Mouse (Mus musculus): ENCODE results near the gene Serpina3c. TPM values are rescaled to one million over a fixed set of nuclear protein-coding genes. Genes with fewer than 3 reads are reported as not detected.

The Serpina3c gene
- total and polyA plus RNA-seq, 2 experiments from 2014 or later: not detected

GRCm38 (mm10) chr12:104108507-104108906 lies 45.2 kb downstream of the Serpina3c start:
- WGBS: 76% methylated on average over 2 of the region's 2 CpGs

DNA sequence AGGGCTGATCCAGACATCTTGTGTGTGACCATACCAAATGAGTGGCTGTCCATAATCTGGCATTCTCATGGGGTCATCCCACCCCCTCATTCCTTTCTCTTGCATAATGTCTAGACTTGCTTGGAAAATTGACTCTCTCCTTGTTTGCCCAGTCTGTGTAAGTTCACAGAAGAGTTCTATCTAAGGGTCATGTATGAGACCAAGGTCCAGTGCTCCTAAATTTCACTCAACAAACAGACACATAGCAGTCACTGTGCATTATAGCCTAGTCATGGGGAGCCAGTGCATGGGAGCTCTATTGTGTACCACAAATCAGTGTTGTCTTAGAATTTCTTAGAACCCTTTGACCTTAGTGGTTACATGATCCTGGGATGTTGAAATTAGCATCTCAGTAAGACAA lies 46.8 kb downstream of the Serpina3c start:
- Histone ChIP-seq H3K4me2 (ENCODE audit: low read depth, low read length, poor library complexity, severe bottlenecking) (no peak overlapping the region), H3K4me1 (ENCODE audit: insufficient read depth, low read length) (no peaks in the 10 kb centered on the region), H3K36me3 (ENCODE audit: insufficient read depth, low read length) (no peaks in the 10 kb centered on the region), H3K9me3 (ENCODE audit: low read length) (no peaks in the 10 kb centered on the region), H3K4me3 (ENCODE audit: low read depth, low read length) (no peak overlapping the region), H3K27me3 (ENCODE audit: insufficient read depth, low read length) (no peaks in the 10 kb centered on the region), H3K27ac (ENCODE audit: low read depth, low read length) (no peak overlapping the region), H3K9ac (replicated peaks; ENCODE audit: low read length, poor library complexity, severe bottlenecking) (no peak overlapping the region)
- DNase-seq (ENCODE audit: low spot score) (no peak), ATAC-seq (ENCODE audit: low FRiP score) (no peak)
- TF ChIP-seq CTCF (IDR thresholded peaks at IDR 0.05): no peak

More at GRCm38 (mm10) chr12:104108507-104108906, 45.2 kb downstream of the Serpina3c start:
- ATAC-seq (ENCODE audit: low FRiP score): no peak
- no peaks in the 10 kb centered on the region for H3K4me1 ChIP-seq (ENCODE audit: insufficient read depth, low read length)
- H3K27me3 ChIP-seq (ENCODE audit: insufficient read depth, low read length): no peaks in the 10 kb centered on the region
- no peak overlapping the region for H3K4me3 ChIP-seq (ENCODE audit: low read depth, low read length)
- TF ChIP-seq CTCF (IDR thresholded peaks at IDR 0.05): no peak
- DNase-seq (ENCODE audit: low spot score): no peak
- no peak overlapping the region for H3K9ac ChIP-seq (replicated peaks; ENCODE audit: low read length, poor library complexity, severe bottlenecking)
- H3K27ac ChIP-seq (ENCODE audit: low read depth, low read length): no peak overlapping the region
- no peaks in the 10 kb centered on the region for H3K9me3 ChIP-seq (ENCODE audit: low read length)
- H3K4me2 ChIP-seq (ENCODE audit: low read depth, low read length, poor library complexity, severe bottlenecking): no peak overlapping the region
- no peaks in the 10 kb centered on the region for H3K36me3 ChIP-seq (ENCODE audit: insufficient read depth, low read length)

DNA sequence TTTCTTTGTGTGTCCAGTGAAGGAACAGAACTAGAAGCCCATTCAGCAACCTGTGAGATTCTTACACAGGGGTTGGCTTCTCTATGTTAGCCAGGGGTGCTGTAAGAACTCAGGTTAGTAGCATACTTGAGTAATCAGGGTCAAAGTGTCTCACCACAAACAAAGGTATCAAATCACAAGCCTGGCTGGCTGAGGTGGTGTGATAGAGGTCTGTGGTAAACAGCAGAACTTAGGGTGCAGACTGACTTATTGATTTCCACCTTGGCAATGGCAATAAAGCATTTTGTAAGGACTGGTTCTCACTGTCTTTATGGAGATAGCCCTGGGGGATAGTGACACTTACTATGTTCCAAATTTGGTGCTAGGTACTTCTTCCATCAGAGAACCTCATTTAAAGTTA lies 47.8 kb downstream of the Serpina3c start:
- no peak for ATAC-seq (ENCODE audit: low FRiP score)
- Histone ChIP-seq H3K36me3 (ENCODE audit: insufficient read depth, low read length) (no peaks in the 10 kb centered on the region), H3K9me3 (ENCODE audit: low read length) (no peaks in the 10 kb centered on the region), H3K27me3 (ENCODE audit: insufficient read depth, low read length) (no peaks in the 10 kb centered on the region), H3K4me2 (ENCODE audit: low read depth, low read length, poor library complexity, severe bottlenecking) (no peak overlapping the region), H3K27ac (ENCODE audit: low read depth, low read length) (no peak overlapping the region), H3K4me1 (ENCODE audit: insufficient read depth, low read length) (no peaks in the 10 kb centered on the region), H3K4me3 (ENCODE audit: low read depth, low read length) (no peak overlapping the region), H3K9ac (replicated peaks; ENCODE audit: low read length, poor library complexity, severe bottlenecking) (no peak overlapping the region)
- TF ChIP-seq CTCF (IDR thresholded peaks at IDR 0.05): no peak
- no peak for DNase-seq (ENCODE audit: low spot score)

DNA sequence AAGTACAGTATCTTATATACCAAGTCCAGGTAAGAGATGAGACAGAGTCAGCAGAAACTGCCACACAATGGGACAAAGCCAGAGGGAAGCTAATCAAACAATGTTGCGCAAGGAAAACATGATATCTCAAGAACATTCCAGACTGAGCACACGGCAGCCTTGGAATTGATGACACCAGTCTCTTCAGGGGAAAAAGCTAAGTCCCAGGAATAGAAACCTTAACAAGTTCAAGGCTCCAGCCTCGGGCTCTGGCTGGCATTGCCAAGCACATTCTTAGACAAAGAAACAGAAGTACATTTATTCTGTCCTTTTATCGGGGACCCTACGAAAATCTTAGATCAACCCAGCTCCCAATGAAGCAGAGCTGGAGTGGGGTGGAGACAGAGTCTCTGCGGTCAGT lies 52.9 kb downstream of the Serpina3c start, which contains the start of gene Serpina5:
Serpina5 (plus strand) TSS at position 346 of the 400 bp plus-strand sequence.
- WGBS: 88% methylated on average over 6 of the region's 6 CpGs
- H3K4me1 ChIP-seq (ENCODE audit: insufficient read depth, low read length): no peaks in the 10 kb centered on the region
- no peaks in the 10 kb centered on the region for H3K27me3 ChIP-seq (ENCODE audit: insufficient read depth, low read length)
- DNase-seq (ENCODE audit: low spot score) (no peak), ATAC-seq (ENCODE audit: low FRiP score) (no peak)
- no peak within 1 kb of the TSS for H3K4me3 ChIP-seq (ENCODE audit: low read depth, low read length)
- H3K9me3 ChIP-seq (ENCODE audit: low read length): no peaks in the 10 kb centered on the region
- H3K9ac ChIP-seq (replicated peaks; ENCODE audit: low read length, poor library complexity, severe bottlenecking): no peak within 1 kb of the TSS
- no peak within 1 kb of the TSS for H3K27ac ChIP-seq (ENCODE audit: low read depth, low read length)
- no peak for TF ChIP-seq CTCF (IDR thresholded peaks at IDR 0.05)
- H3K4me2 ChIP-seq (ENCODE audit: low read depth, low read length, poor library complexity, severe bottlenecking): no peak within 1 kb of the TSS
- no peaks in the 10 kb centered on the region for H3K36me3 ChIP-seq (ENCODE audit: insufficient read depth, low read length)

Other genes with a start within 250 kb of the Serpina3c start
- not detected in 2 replicates for gene Serpina1c, start 249.0 kb downstream of the Serpina3c start, total RNA-seq (2014; rRNA removed)
- gene Serpina1c, start 249.0 kb downstream of the Serpina3c start, polyA plus RNA-seq (2015; fragmentation: Nextera tagmentation; extraction: Ambion mirVana): not detected in 2 replicates
- gene Serpina1e, start 194.9 kb downstream of the Serpina3c start, total RNA-seq (2014; rRNA removed): not detected in 2 replicates
- gene Serpina1e, start 194.9 kb downstream of the Serpina3c start, polyA plus RNA-seq (2015; fragmentation: Nextera tagmentation; extraction: Ambion mirVana): not detected in 2 replicates
- not detected in 2 replicates for gene Serpina11, start 163.9 kb downstream of the Serpina3c start, total RNA-seq (2014; rRNA removed)
- gene Serpina11, start 163.9 kb downstream of the Serpina3c start, polyA plus RNA-seq (2015; fragmentation: Nextera tagmentation; extraction: Ambion mirVana): not detected in 2 replicates
- gene Serpina9, start 140.1 kb downstream of the Serpina3c start, total RNA-seq (2014; rRNA removed): 0.85 TPM in 1 of 2 replicates, not detected in the other
- 0.14 and 0.22 TPM in 2 replicates for gene Serpina9, start 140.1 kb downstream of the Serpina3c start, polyA plus RNA-seq (2015; fragmentation: Nextera tagmentation; extraction: Ambion mirVana)
- 0.16 TPM in 1 of 2 replicates, not detected in the other for gene Serpina12, start 109.4 kb downstream of the Serpina3c start, total RNA-seq (2014; rRNA removed)
- gene Serpina12, start 109.4 kb downstream of the Serpina3c start, polyA plus RNA-seq (2015; fragmentation: Nextera tagmentation; extraction: Ambion mirVana): not detected in 2 replicates
- not detected in 2 replicates for gene Serpina5, start 52.8 kb downstream of the Serpina3c start, total RNA-seq (2014; rRNA removed)
- gene Serpina5, start 52.8 kb downstream of the Serpina3c start, polyA plus RNA-seq (2015; fragmentation: Nextera tagmentation; extraction: Ambion mirVana): not detected in 2 replicates
- gene Serpina3a, start 41.1 kb downstream of the Serpina3c start, total RNA-seq (2014; rRNA removed): not detected in 2 replicates
- gene Serpina3a, start 41.1 kb downstream of the Serpina3c start, polyA plus RNA-seq (2015; fragmentation: Nextera tagmentation; extraction: Ambion mirVana): not detected in 2 replicates
- not detected in 2 replicates for gene Serpina3b, start 25.9 kb downstream of the Serpina3c start, total RNA-seq (2014; rRNA removed)
- gene Serpina3b, start 25.9 kb downstream of the Serpina3c start, polyA plus RNA-seq (2015; fragmentation: Nextera tagmentation; extraction: Ambion mirVana): not detected in 2 replicates
- gene Serpina3f, start 60.7 kb upstream of the Serpina3c start, total RNA-seq (2014; rRNA removed): 0.55 TPM in 1 of 2 replicates, not detected in the other
- 0.07 and 0.15 TPM in 2 replicates for gene Serpina3f, start 60.7 kb upstream of the Serpina3c start, polyA plus RNA-seq (2015; fragmentation: Nextera tagmentation; extraction: Ambion mirVana)
- 0.77 and 1.2 TPM in 2 replicates for gene Serpina3g, start 82.4 kb upstream of the Serpina3c start, total RNA-seq (2014; rRNA removed)
- gene Serpina3g, start 82.4 kb upstream of the Serpina3c start, polyA plus RNA-seq (2015; fragmentation: Nextera tagmentation; extraction: Ambion mirVana): 0.83 and 1.4 TPM in 2 replicates
- 0.49 TPM in 1 of 2 replicates, not detected in the other for gene Serpina3i, start 109.3 kb upstream of the Serpina3c start, total RNA-seq (2014; rRNA removed)
- not detected in 2 replicates for gene Serpina3i, start 109.3 kb upstream of the Serpina3c start, polyA plus RNA-seq (2015; fragmentation: Nextera tagmentation; extraction: Ambion mirVana)
- not detected in 2 replicates for gene Serpina3j, start 160.7 kb upstream of the Serpina3c start, total RNA-seq (2014; rRNA removed)
- not detected in 2 replicates for gene Serpina3j, start 160.7 kb upstream of the Serpina3c start, polyA plus RNA-seq (2015; fragmentation: Nextera tagmentation; extraction: Ambion mirVana)
- not detected in 2 replicates for gene Serpina3k, start 184.6 kb upstream of the Serpina3c start, total RNA-seq (2014; rRNA removed)
- gene Serpina3k, start 184.6 kb upstream of the Serpina3c start, polyA plus RNA-seq (2015; fragmentation: Nextera tagmentation; extraction: Ambion mirVana): not detected in 2 replicates
- not detected in 2 replicates for gene Serpina3m, start 184.6 kb upstream of the Serpina3c start, total RNA-seq (2014; rRNA removed)
- not detected in 2 replicates for gene Serpina3m, start 184.6 kb upstream of the Serpina3c start, polyA plus RNA-seq (2015; fragmentation: Nextera tagmentation; extraction: Ambion mirVana)

Data from midbrain, postnatal 0 days (tissue).